Comparison of ENCODE assay signal across 9 mouse cellular contexts in genomic region chr1:38626739-38627661, GRCm38 (mm10). TPM values are rescaled to one million over a fixed set of nuclear protein-coding genes. Genes with fewer than 3 reads are reported as not detected.
A peak's percentile ranks its signal among the peaks of the same experiment; 100 is the strongest.
DNase-seq lines count a peak whose midpoint lies in the region; ATAC-seq and TF ChIP-seq lines count a peak whose summit lies in the region.
"Had no signal": no experiment of that assay in that cellular context is flagged by ENCODE, and none has a peak within 500 bp of the region (broad histone marks: within the 10 kb centered on the region; RNA-seq: fewer than 3 reads in every experiment).

No protein-coding gene starts in this region.

- peak overlapping the region; percentile 96 for H3K27ac ChIP-seq in kidney, embryonic 14.5 days (ENCODE audit: low read depth, low read length)
- H3K27ac ChIP-seq in liver, embryonic 13.5 days, result no peak overlapping the region
- H3K27ac ChIP-seq in neural tube, embryonic 11.5 days (ENCODE audit: low read depth, low read length), result peak overlapping the region; percentile 94
- no peak overlapping the region for H3K27ac ChIP-seq in testis, adult 2 months (ENCODE audit: control insufficient read depth, insufficient read depth, low read depth, low read length)

- WGBS in kidney, embryonic 14.5 days, result 2% methylated on average over 49 of the region's 133 CpGs
- 1% methylated on average over 68 of the region's 133 CpGs for WGBS in liver, embryonic 13.5 days (ENCODE audit: insufficient replicate concordance)
- under 1% methylated on average over 80 of the region's 133 CpGs for WGBS in neural tube, embryonic 11.5 days

- peak overlapping the region; percentile 85 for H3K9ac ChIP-seq in kidney, embryonic 14.5 days (ENCODE audit: low read depth, low read length)
- peak overlapping the region; percentile 50 for H3K9ac ChIP-seq in liver, embryonic 13.5 days
- H3K9ac ChIP-seq in neural tube, embryonic 11.5 days (ENCODE audit: low read length), result peak overlapping the region; percentile 93

- intact Hi-C loops in heart, postnatal 25 days (cut with DNase I), result loop anchor here (5.0 kb wide), 1 partner anchor 140 kb away; no protein-coding TSS in a partner anchor

- no peak for TF ChIP-seq CTCF in testis, adult 2 months (IDR thresholded peaks at IDR 0.05; ENCODE audit: control insufficient read depth, insufficient read depth, insufficient replicate concordance, low read depth, low read length)

- no peaks in the 10 kb centered on the region for H3K9me3 ChIP-seq in kidney, embryonic 14.5 days (ENCODE audit: control insufficient read depth, low read length)
- H3K9me3 ChIP-seq in liver, embryonic 13.5 days (replicated peaks), result no peaks in the 10 kb centered on the region
- no peaks in the 10 kb centered on the region for H3K9me3 ChIP-seq in neural tube, embryonic 11.5 days (ENCODE audit: control insufficient read depth, low read length)

- peaks cover 4% of the 10 kb centered on the region; the same call in 1 of the 2 replicates for H3K36me3 ChIP-seq in kidney, embryonic 14.5 days (ENCODE audit: control insufficient read depth, insufficient read depth, low read length)
- H3K36me3 ChIP-seq in liver, embryonic 13.5 days, result no peaks in the 10 kb centered on the region
- no peaks in the 10 kb centered on the region for H3K36me3 ChIP-seq in neural tube, embryonic 11.5 days (ENCODE audit: control insufficient read depth, insufficient read depth, low read length)
- no peaks in the 10 kb centered on the region for H3K36me3 ChIP-seq in testis, adult 2 months (ENCODE audit: control insufficient read depth, insufficient read depth, low read length)

- H3K4me3 ChIP-seq in kidney, embryonic 14.5 days (ENCODE audit: low read length), result peak overlapping the region; percentile 89
- H3K4me3 ChIP-seq in liver, embryonic 13.5 days (replicated peaks), result peak overlapping the region; percentile 60
- H3K4me3 ChIP-seq in neural tube, embryonic 11.5 days (ENCODE audit: low read depth, low read length), result peak overlapping the region; percentile 86
- peak overlapping the region; percentile 68 for H3K4me3 ChIP-seq in testis, adult 2 months (ENCODE audit: control insufficient read depth, low read depth, low read length)

- ATAC-seq in granulocyte monocyte progenitor cell, adult 5-6 weeks (replicated peaks; ENCODE audit: poor library complexity, severe bottlenecking), result peak; percentile 34
- peak; percentile 88 for ATAC-seq in kidney, embryonic 14.5 days (ENCODE audit: low FRiP score, low TSS enrichment)
- ATAC-seq in liver, embryonic 13.5 days (ENCODE audit: low read depth), result peak; percentile 58; the same call in 1 of the 2 replicates
- peak; percentile 81 for ATAC-seq in neural tube, embryonic 11.5 days (ENCODE audit: insufficient read depth, low FRiP score, low TSS enrichment)

- peaks cover 5% of the 10 kb centered on the region; the same call in 1 of the 2 replicates for H3K27me3 ChIP-seq in kidney, embryonic 14.5 days (ENCODE audit: control insufficient read depth, insufficient read depth, low read length)
- H3K27me3 ChIP-seq in liver, embryonic 13.5 days, result peaks cover 77% of the 10 kb centered on the region
- no peaks in the 10 kb centered on the region for H3K27me3 ChIP-seq in neural tube, embryonic 11.5 days (ENCODE audit: control insufficient read depth, insufficient read depth, low read length)
- H3K27me3 ChIP-seq in testis, adult 2 months (ENCODE audit: control insufficient read depth, insufficient read depth, low read length), result no peaks in the 10 kb centered on the region

- H3K4me2 ChIP-seq in kidney, embryonic 14.5 days (replicated peaks; ENCODE audit: low read depth, low read length), result peak overlapping the region; percentile 86
- H3K4me2 ChIP-seq in liver, embryonic 13.5 days, result peak overlapping the region; percentile 75
- H3K4me2 ChIP-seq in neural tube, embryonic 11.5 days (ENCODE audit: low read depth), result peak overlapping the region; percentile 77

- H3K4me1 ChIP-seq in kidney, embryonic 14.5 days (ENCODE audit: control insufficient read depth, insufficient read depth, low read length), result peaks cover 25% of the 10 kb centered on the region
- 0 out of 2 replicates have a peak, but pooled peaks cover 6% of the 10 kb centered on the region for H3K4me1 ChIP-seq in liver, embryonic 13.5 days (replicated peaks)
- peaks cover 37% of the 10 kb centered on the region for H3K4me1 ChIP-seq in neural tube, embryonic 11.5 days (ENCODE audit: control insufficient read depth, insufficient read depth, low read length)
- peaks cover 7% of the 10 kb centered on the region for H3K4me1 ChIP-seq in testis, adult 2 months (ENCODE audit: control insufficient read depth, insufficient read depth, low read length)

- TF ChIP-seq POLR2A in testis, adult 2 months (IDR thresholded peaks at IDR 0.05; ENCODE audit: control insufficient read depth, low read depth, low read length), result no peak

- DNase-seq in heart, adult 18-20 months, result peak; percentile 41 to 47
- no peak for DNase-seq in heart, postnatal 25 days (ENCODE audit: low spot score)
- DNase-seq in embryo, embryonic 10 days (ENCODE audit: low spot score), result peak; percentile 67
- no peak for DNase-seq in liver, embryonic 13.5 days
- DNase-seq in neural tube, embryonic 11.5 days (ENCODE audit: low spot score), result peak; percentile 83

RNA-seq across cellular contexts. Expression of gene Aff3, which starts 37.8 kb away (rescaled TPM):
- total RNA-seq in heart, adult 18-20 months (2021), result 1 to 10 TPM; 1.3 to 3.2 TPM
- total RNA-seq in heart, postnatal 25 days (2021), result 1 to 10 TPM; 1.8 to 3.4 TPM
- 31.5 and 36.5 TPM in 2 replicates for total RNA-seq in granulocyte monocyte progenitor cell, adult 5-6 weeks (2014; fragmentation: Nextera tagmentation)
- total RNA-seq in granulocyte monocyte progenitor cell, adult 5-6 weeks (2017), result 11.3 and 19.1 TPM in 2 replicates
- 8.4 and 11.9 TPM in 2 replicates for polyA plus RNA-seq in kidney, embryonic 14.5 days (2014; fragmentation: Nextera tagmentation; extraction: Ambion mirVana)
- polyA plus RNA-seq in liver, embryonic 13.5 days (2015; fragmentation: Nextera tagmentation; extraction: Ambion mirVana), result 0.44 and 0.51 TPM in 2 replicates
- 33.3 and 34.6 TPM in 2 replicates for polyA plus RNA-seq in neural tube, embryonic 11.5 days (2014; fragmentation: Nextera tagmentation; extraction: Ambion mirVana)
- 8.1 and 9.4 TPM in 2 replicates for polyA plus RNA-seq in testis, adult 2 months (2012; rRNA removed)
- polyA plus RNA-seq: C2C12 had no signal

Comparison
In these comparisons a context has a peak if more than half of its experiments do, and no peak if none do; other contexts are left out.
1. DNase-seq: peak in heart, adult 18-20 months (2 of 2), embryo, embryonic 10 days (single experiment) and neural tube, embryonic 11.5 days (single experiment); none in heart, postnatal 25 days (single experiment) and liver, embryonic 13.5 days (single experiment).
2. ATAC-seq: peak in every context shown above with its lines; median percentile 88 in kidney, embryonic 14.5 days; 81 in neural tube, embryonic 11.5 days; 58 in liver, embryonic 13.5 days; 34 in granulocyte monocyte progenitor cell, adult 5-6 weeks.
3. H3K27ac ChIP-seq: peak in kidney, embryonic 14.5 days (single experiment) and neural tube, embryonic 11.5 days (single experiment); none in liver, embryonic 13.5 days (single experiment) and testis, adult 2 months (single experiment).
4. Peak in every context shown above with its lines, with median percentiles within 50 percentile points of each other: H3K4me2 ChIP-seq, H3K4me3 ChIP-seq and H3K9ac ChIP-seq.